Mouse (Mus musculus) midbrain, embryonic 16.5 days (tissue): Measurements from ENCODE around the gene Hoxa3. TPM values are rescaled to one million over a fixed set of nuclear protein-coding genes. Genes with fewer than 3 reads are reported as not detected.

Experiments used
- ATAC-seq: fragments of 200-750 bp; cut with Nextera tagmentation; 2 replicates; pipeline ENCODE4 v1.8.0; 2017; ENCODE audit warnings: moderate TSS enrichment
- H3K27ac ChIP-seq: fragments of 300-500 bp; sonication (generic); 2 replicates; pipeline ENCODE4 v1.5.1; 2014; ENCODE audit warnings: mild to moderate bottlenecking, low read length, mixed read lengths
- H3K27me3 ChIP-seq: fragments of 300-500 bp; sonication (generic); 2 replicates; pipeline ENCODE4 v1.6.1; 2014; ENCODE audit warnings: low read depth, low read length, mixed read lengths; ENCODE audit not compliant: control insufficient read depth, insufficient read depth
- H3K36me3 ChIP-seq: fragments of 300-500 bp; sonication (generic); 2 replicates; pipeline ENCODE4 v1.6.1; 2014; ENCODE audit warnings: mild to moderate bottlenecking, low read length, moderate library complexity, mixed read lengths; ENCODE audit not compliant: control insufficient read depth, insufficient read depth
- H3K4me1 ChIP-seq: fragments of 300-500 bp; sonication (generic); 2 replicates; pipeline ENCODE4 v1.6.1; 2014; ENCODE audit warnings: mild to moderate bottlenecking, low read length, mixed read lengths; ENCODE audit not compliant: control insufficient read depth, insufficient read depth
- H3K4me2 ChIP-seq: fragments of 300-500 bp; sonication (generic); 2 replicates; pipeline ENCODE4 v1.6.1; 2014; ENCODE audit warnings: mild to moderate bottlenecking, low read length, mixed read lengths
- H3K4me3 ChIP-seq: fragments of 300-500 bp; sonication (generic); 2 replicates; pipeline ENCODE4 v1.5.1; 2014; ENCODE audit warnings: low read depth, mild to moderate bottlenecking, low read length, moderate library complexity, mixed read lengths
- H3K9ac ChIP-seq: fragments of 300-500 bp; sonication (generic); 2 replicates; pipeline ENCODE4 v1.6.1; 2014; ENCODE audit warnings: low read depth, low read length, mixed read lengths
- H3K9me3 ChIP-seq: fragments of 300-500 bp; sonication (generic); replicated peaks from 2 replicates; pipeline ENCODE4 v1.6.1; 2014; ENCODE audit warnings: mild to moderate bottlenecking, low read length, mixed read lengths; ENCODE audit not compliant: control insufficient read depth, poor library complexity, severe bottlenecking
- WGBS: fragments of 180-500 bp; shearing (Covaris S2); extraction: QIAGEN DNeasy Blood & Tissue Kit; methylation state at CpG from one replicate; pipeline ENCODE4 v1.1.7; 2014; 5-methylcytosine and 5-hydroxymethylcytosine counted together
- polyA plus RNA-seq: library from polyadenylated mRNA; unstranded; fragments of >200 nt; fragmentation: Nextera tagmentation; extraction: Ambion mirVana; gene quantifications from 2 replicates; pipeline ENCODE4 v1.2.1, GENCODE M21; 2015

The Hoxa3 gene
- polyA plus RNA-seq, 1 experiment from 2014 or later, result not detected

DNA sequence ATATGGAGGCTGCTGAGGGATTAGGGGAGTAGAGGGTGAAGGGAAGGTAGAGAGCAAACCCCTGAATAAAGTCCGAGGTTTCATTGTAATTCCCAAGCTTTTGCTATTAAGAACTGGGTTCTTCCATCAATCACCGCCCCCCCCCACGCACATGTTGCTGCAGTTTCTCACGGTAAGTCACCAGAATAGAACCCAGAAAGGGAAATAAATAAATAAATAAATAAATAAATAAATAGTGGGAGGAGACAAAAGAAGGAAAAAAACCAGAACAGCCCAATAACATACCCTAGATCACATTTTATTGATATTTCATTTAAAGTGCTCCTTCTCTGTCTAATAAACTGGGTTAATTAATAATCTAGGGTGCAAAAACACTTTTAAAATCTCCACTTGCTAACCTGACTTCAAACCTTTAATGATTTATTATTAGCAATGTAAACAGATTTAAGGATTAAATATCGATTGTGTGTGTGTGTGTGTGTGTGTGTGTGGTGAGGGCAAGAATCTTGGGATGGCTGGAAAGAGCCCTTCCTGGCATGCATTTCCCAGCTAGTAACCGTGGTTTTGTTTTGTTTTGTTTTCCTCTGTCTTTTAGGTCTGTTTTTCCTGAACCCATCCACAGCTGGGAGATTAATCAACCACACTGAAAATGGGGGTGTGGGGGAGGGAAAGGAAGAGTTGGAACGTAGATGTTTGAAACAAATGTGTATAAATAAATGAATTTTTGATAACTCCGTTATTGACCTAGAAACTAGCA, 51.6 kb downstream of the Hoxa3 start:
- no peak overlapping the region for H3K27ac ChIP-seq
- H3K36me3 ChIP-seq, result no peaks in the 10 kb centered on the region
- 5% methylated on average over 8 of the region's 8 CpGs for WGBS
- peaks cover 84% of the 10 kb centered on the region for H3K27me3 ChIP-seq
- H3K4me3 ChIP-seq, result no peak overlapping the region
- no peak overlapping the region for H3K4me2 ChIP-seq
- no peaks in the 10 kb centered on the region for H3K9me3 ChIP-seq
- H3K4me1 ChIP-seq, result peaks cover 10% of the 10 kb centered on the region
- H3K9ac ChIP-seq, result no peak overlapping the region
- ATAC-seq, result no peak

GRCm38 (mm10) chr6:52160511-52161335, 52.4 kb downstream of the Hoxa3 start:
- Histone ChIP-seq H3K4me1 (peaks cover 10% of the 10 kb centered on the region), H3K36me3 (no peaks in the 10 kb centered on the region), H3K27me3 (peaks cover 88% of the 10 kb centered on the region), H3K9me3 (no peaks in the 10 kb centered on the region), H3K27ac (no peak overlapping the region), H3K4me2 (no peak overlapping the region), H3K9ac (no peak overlapping the region), H3K4me3 (no peak overlapping the region)
- ATAC-seq, result no peak
- WGBS, result 2% methylated on average over 30 of the region's 30 CpGs

DNA sequence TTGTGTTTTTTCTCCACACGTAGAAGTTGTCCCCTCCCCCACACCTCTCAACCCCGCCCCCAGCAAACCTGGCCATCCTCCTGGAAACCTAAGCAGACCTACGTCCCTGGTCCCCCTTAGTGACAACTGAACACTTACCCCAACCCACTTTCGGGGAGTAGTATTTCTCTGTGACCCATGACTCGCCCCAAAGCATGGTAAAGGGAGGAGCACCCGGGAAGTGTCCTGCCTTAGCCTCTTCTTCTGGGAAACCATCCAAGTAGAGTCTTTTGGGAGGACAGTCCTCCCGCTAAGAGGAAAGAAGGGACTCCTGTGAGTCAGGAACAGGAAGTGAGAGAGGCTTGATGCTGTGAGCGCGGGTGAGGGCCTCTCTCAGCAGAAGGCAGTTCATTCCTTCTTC, 53.2 kb downstream of the Hoxa3 start:
- Histone ChIP-seq H3K27me3 (peaks cover 90% of the 10 kb centered on the region), H3K4me3 (no peak overlapping the region), H3K9ac (no peak overlapping the region), H3K27ac (no peak overlapping the region), H3K4me2 (no peak overlapping the region), H3K4me1 (peaks cover 10% of the 10 kb centered on the region), H3K36me3 (no peaks in the 10 kb centered on the region), H3K9me3 (no peaks in the 10 kb centered on the region)
- no peak for ATAC-seq
- WGBS, result 1% methylated on average over 9 of the region's 9 CpGs

- peak overlapping the region; percentile 78; the same call in 1 of the 2 replicates for H3K4me2 ChIP-seq
- H3K9ac ChIP-seq, result no peak overlapping the region
- peaks cover 94% of the 10 kb centered on the region for H3K27me3 ChIP-seq
- WGBS, result 6% methylated on average over 12 of the region's 12 CpGs
- no peaks in the 10 kb centered on the region for H3K9me3 ChIP-seq
- no peak for ATAC-seq
- no peak overlapping the region for H3K4me3 ChIP-seq
- H3K36me3 ChIP-seq, result no peaks in the 10 kb centered on the region
- H3K27ac ChIP-seq, result no peak overlapping the region
- H3K4me1 ChIP-seq, result peaks cover 10% of the 10 kb centered on the region
Measured at GRCm38 (mm10) chr6:52159164-52159761, 53.9 kb downstream of the Hoxa3 start.

- Histone ChIP-seq H3K4me2 (peak within 1 kb of the TSS; percentile 78), H3K4me3 (peak within 1 kb of the TSS; percentile 43), H3K27ac (no peak within 1 kb of the TSS), H3K9me3 (no peaks in the 10 kb centered on the region), H3K27me3 (peaks cover 91% of the 10 kb centered on the region), H3K4me1 (peaks cover 10% of the 10 kb centered on the region), H3K9ac (peak within 1 kb of the TSS; percentile 41; the same call in 1 of the 2 replicates), H3K36me3 (no peaks in the 10 kb centered on the region)
- ATAC-seq, result peak; percentile 54; the same call in 1 of the 2 replicates
- WGBS, result under 1% methylated on average over 53 of the region's 55 CpGs
Measured at GRCm38 (mm10) chr6:52158276-52159051, 54.7 kb downstream of the Hoxa3 start, which contains the start of gene Hoxa1. Hoxa1 (minus strand) TSS chr6:52158317.

- peak overlapping the region; percentile 78 for H3K4me2 ChIP-seq
- 0 out of 2 replicates have a peak overlapping the region, but pooled peaks have one; percentile 41 for H3K9ac ChIP-seq
- peaks cover 10% of the 10 kb centered on the region for H3K4me1 ChIP-seq
- H3K36me3 ChIP-seq, result no peaks in the 10 kb centered on the region
- peak overlapping the region; percentile 43 for H3K4me3 ChIP-seq
- ATAC-seq, result no peak; the same call in 1 of the 2 replicates
- 2% methylated on average over 32 of the region's 32 CpGs for WGBS
- no peaks in the 10 kb centered on the region for H3K9me3 ChIP-seq
- H3K27me3 ChIP-seq, result peaks cover 91% of the 10 kb centered on the region
- no peak overlapping the region for H3K27ac ChIP-seq
Measured at GRCm38 (mm10) chr6:52157466-52158275, 55.5 kb downstream of the Hoxa3 start.

DNA sequence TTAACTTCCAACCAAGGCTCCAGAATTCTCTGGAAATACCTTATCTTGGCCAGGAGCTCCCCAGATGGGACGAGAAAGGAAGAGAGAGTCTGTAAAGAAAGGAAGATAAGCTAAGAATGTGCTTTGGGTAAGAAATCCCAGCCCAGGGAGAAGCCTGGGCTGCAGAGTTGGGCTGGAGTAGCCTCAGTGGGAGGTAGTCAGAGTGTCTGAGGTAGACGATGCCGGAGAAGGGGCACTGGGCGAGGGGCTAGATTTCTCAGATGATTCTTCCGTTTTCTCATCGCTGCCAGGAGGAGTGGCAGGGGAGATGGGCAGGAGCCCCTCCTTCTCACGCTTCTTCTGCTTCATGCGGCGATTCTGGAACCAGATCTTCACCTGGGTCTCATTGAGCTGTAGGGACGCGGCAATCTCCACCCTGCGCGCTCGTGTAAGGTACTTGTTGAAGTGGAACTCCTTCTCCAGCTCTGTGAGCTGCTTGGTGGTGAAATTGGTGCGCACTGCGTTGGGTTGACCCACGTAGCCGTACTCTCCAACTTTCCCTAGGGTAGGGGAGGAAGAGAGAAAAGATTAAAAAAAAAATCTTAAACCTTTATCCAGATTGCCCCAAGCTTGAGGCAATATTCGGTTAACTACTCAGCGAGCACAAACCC, 56.5 kb downstream of the Hoxa3 start:
- Histone ChIP-seq H3K27me3 (peaks cover 91% of the 10 kb centered on the region), H3K9me3 (no peaks in the 10 kb centered on the region), H3K27ac (no peak overlapping the region), H3K4me3 (no peak overlapping the region), H3K9ac (no peak overlapping the region), H3K4me2 (no peak overlapping the region), H3K36me3 (no peaks in the 10 kb centered on the region), H3K4me1 (peaks cover 10% of the 10 kb centered on the region)
- no peak for ATAC-seq
- 2% methylated on average over 20 of the region's 20 CpGs for WGBS
